Mouse (Mus musculus) forebrain, postnatal 0 days (tissue): ENCODE data around the gene Dner. TPM values are rescaled to one million over a fixed set of nuclear protein-coding genes. Genes with fewer than 3 reads are reported as not detected.
A peak's percentile ranks its signal among the peaks of the same experiment; 100 is the strongest.

Experiments used
- ATAC-seq: fragments of 200-750 bp; cut with Nextera tagmentation; 2 replicates; pipeline ENCODE4 v1.8.0; 2017; ENCODE audit warnings: mild to moderate bottlenecking, moderate library complexity
- DNase-seq: peaks from one replicate; pipeline ENCODE4 v3.0.0-alpha.2; 2015
- H3K27ac ChIP-seq: fragments of 300-500 bp; sonication (generic); 2 replicates; pipeline ENCODE4 v1.5.1; 2014; ENCODE audit warnings: low read depth, mild to moderate bottlenecking, antibody characterized with exemption, low read length, moderate library complexity, mixed read lengths
- H3K27me3 ChIP-seq: fragments of 300-500 bp; sonication (generic); 2 replicates; pipeline ENCODE4 v1.6.1; 2014; ENCODE audit warnings: mild to moderate bottlenecking, low read length, mixed read lengths; ENCODE audit not compliant: insufficient read depth
- H3K36me3 ChIP-seq: fragments of 300-500 bp; sonication (generic); 2 replicates; pipeline ENCODE4 v1.6.1; 2014; ENCODE audit warnings: mild to moderate bottlenecking, moderate library complexity; ENCODE audit not compliant: insufficient read depth
- H3K4me1 ChIP-seq: fragments of 300-500 bp; sonication (generic); 2 replicates; pipeline ENCODE4 v1.6.1; 2014; ENCODE audit warnings: antibody characterized with exemption; ENCODE audit not compliant: insufficient read depth
- H3K4me2 ChIP-seq: fragments of 300-500 bp; sonication (generic); 2 replicates; pipeline ENCODE4 v1.6.1; 2014; ENCODE audit warnings: low read depth, mild to moderate bottlenecking, moderate library complexity
- H3K4me3 ChIP-seq: fragments of 300-500 bp; sonication (generic); 2 replicates; pipeline ENCODE4 v1.5.1; 2014; ENCODE audit warnings: low read depth, low read length, mixed read lengths
- H3K9ac ChIP-seq: fragments of 300-500 bp; sonication (generic); 2 replicates; pipeline ENCODE4 v1.6.1; 2014; ENCODE audit warnings: mild to moderate bottlenecking
- H3K9me3 ChIP-seq: fragments of 300-500 bp; sonication (generic); 2 replicates; pipeline ENCODE4 v1.6.1; 2016; ENCODE audit warnings: low read length
- CTCF ChIP-seq: sonication (generic); IDR thresholded peaks from 2 replicates; pipeline ENCODE4 v1.5.1; 2016; ENCODE audit warnings: antibody characterized with exemption, control low read depth, low read depth
- WGBS: fragments of 180-500 bp; shearing (Covaris S2); extraction: QIAGEN DNeasy Blood & Tissue Kit; methylation state at CpG from one replicate; pipeline ENCODE4 v1.1.7; 2014; 5-methylcytosine and 5-hydroxymethylcytosine counted together
- polyA plus RNA-seq: library from polyadenylated mRNA; unstranded; fragments of >200 nt; fragmentation: Nextera tagmentation; extraction: Ambion mirVana; gene quantifications from 2 replicates; pipeline ENCODE4 v1.2.1, GENCODE M21; 2015
- total RNA-seq: library from RNA; depleted of rRNA; stranded (reverse); fragments of >200 nt; gene quantifications from 2 replicates; pipeline ENCODE4 v1.2.3, GENCODE M21; 2014

Dner gene
- total and polyA plus RNA-seq, 2 experiments from 2014 or later: 265 to 295 TPM

- Histone ChIP-seq H3K9me3 (no peaks in the 10 kb centered on the region), H3K9ac (no peak overlapping the region), H3K27me3 (no peaks in the 10 kb centered on the region), H3K4me1 (no peaks in the 10 kb centered on the region), H3K27ac (no peak overlapping the region), H3K4me3 (no peak overlapping the region), H3K4me2 (no peak overlapping the region), H3K36me3 (no peaks in the 10 kb centered on the region)
- 76% methylated on average over 1 of the region's 1 CpGs for WGBS
- TF ChIP-seq CTCF: no peak
- ATAC-seq: no peak
- DNase-seq: no peak
These were observed 263.7 kb downstream of the Dner start for GRCm38 (mm10) chr1:84432311-84432710.

- no peak for DNase-seq
- no peak for ATAC-seq
- Histone ChIP-seq H3K4me2 (no peak overlapping the region), H3K27me3 (no peaks in the 10 kb centered on the region), H3K9ac (no peak overlapping the region), H3K4me3 (no peak overlapping the region), H3K9me3 (no peaks in the 10 kb centered on the region), H3K36me3 (no peaks in the 10 kb centered on the region), H3K27ac (no peak overlapping the region), H3K4me1 (no peaks in the 10 kb centered on the region)
- 84% methylated on average over 1 of the region's 1 CpGs for WGBS
- TF ChIP-seq CTCF: no peak
These were observed 267.7 kb downstream of the Dner start for GRCm38 (mm10) chr1:84428331-84428730.

- Histone ChIP-seq H3K36me3 (no peaks in the 10 kb centered on the region), H3K4me3 (no peak overlapping the region), H3K9ac (no peak overlapping the region), H3K9me3 (no peaks in the 10 kb centered on the region), H3K27ac (no peak overlapping the region), H3K4me1 (no peaks in the 10 kb centered on the region), H3K4me2 (no peak overlapping the region), H3K27me3 (no peaks in the 10 kb centered on the region)
- ATAC-seq: peak; percentile 83
- TF ChIP-seq CTCF: no peak
- WGBS: 65% methylated on average over 11 of the region's 11 CpGs
- DNase-seq: no peak
These were observed 268.3 kb downstream of the Dner start for GRCm38 (mm10) chr1:84427757-84428156.

DNA sequence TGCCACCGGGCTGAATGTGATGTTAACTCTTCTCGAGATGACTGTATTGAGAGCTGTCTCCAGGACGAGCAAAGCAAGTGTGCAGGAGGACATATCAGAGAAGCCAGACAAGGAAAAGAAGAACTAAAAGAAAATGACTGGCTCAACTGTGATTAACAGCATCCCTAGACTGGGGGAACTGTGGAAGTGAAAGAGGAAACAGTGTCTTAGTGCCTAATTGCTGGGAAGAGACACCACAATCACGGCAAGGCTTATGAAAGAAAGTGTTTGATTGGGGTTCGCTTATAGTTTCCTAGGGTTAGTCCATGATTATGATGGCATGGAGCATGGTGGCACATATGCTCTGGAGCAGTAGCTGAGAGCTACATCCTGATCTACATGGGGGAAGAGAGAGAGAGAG, 269.3 kb downstream of the Dner start:
- Histone ChIP-seq H3K27ac (no peak overlapping the region), H3K9me3 (no peaks in the 10 kb centered on the region), H3K9ac (no peak overlapping the region), H3K27me3 (no peaks in the 10 kb centered on the region), H3K4me2 (no peak overlapping the region), H3K4me3 (no peak overlapping the region), H3K36me3 (no peaks in the 10 kb centered on the region), H3K4me1 (no peaks in the 10 kb centered on the region)
- ATAC-seq (no peak), DNase-seq (no peak)
- WGBS: 84% methylated on average over 5 of the region's 5 CpGs
- TF ChIP-seq CTCF: no peak

- ATAC-seq: no peak; the same call in 1 of the 2 replicates
- no peaks in the 10 kb centered on the region for H3K36me3 ChIP-seq
- no peak overlapping the region for H3K4me3 ChIP-seq
- no peaks in the 10 kb centered on the region for H3K27me3 ChIP-seq
- H3K9me3 ChIP-seq: no peaks in the 10 kb centered on the region
- DNase-seq: no peak
- no peak overlapping the region for H3K4me2 ChIP-seq
- no peak overlapping the region for H3K9ac ChIP-seq
- no peak overlapping the region for H3K27ac ChIP-seq
- no peaks in the 10 kb centered on the region for H3K4me1 ChIP-seq
- 48% methylated on average over 2 of the region's 2 CpGs for WGBS
- TF ChIP-seq CTCF: no peak
These were observed 273.1 kb downstream of the Dner start for GRCm38 (mm10) chr1:84422881-84423280.

GRCm38 (mm10) chr1:84421845-84422244, 274.2 kb downstream of the Dner start:
- ATAC-seq (no peak), DNase-seq (no peak)
- WGBS: 79% methylated on average over 1 of the region's 1 CpGs
- H3K4me2 ChIP-seq: no peak overlapping the region
- no peaks in the 10 kb centered on the region for H3K4me1 ChIP-seq
- H3K27ac ChIP-seq: no peak overlapping the region
- no peak overlapping the region for H3K9ac ChIP-seq
- no peaks in the 10 kb centered on the region for H3K9me3 ChIP-seq
- H3K27me3 ChIP-seq: no peaks in the 10 kb centered on the region
- H3K36me3 ChIP-seq: no peaks in the 10 kb centered on the region
- no peak overlapping the region for H3K4me3 ChIP-seq
- no peak for TF ChIP-seq CTCF

DNA sequence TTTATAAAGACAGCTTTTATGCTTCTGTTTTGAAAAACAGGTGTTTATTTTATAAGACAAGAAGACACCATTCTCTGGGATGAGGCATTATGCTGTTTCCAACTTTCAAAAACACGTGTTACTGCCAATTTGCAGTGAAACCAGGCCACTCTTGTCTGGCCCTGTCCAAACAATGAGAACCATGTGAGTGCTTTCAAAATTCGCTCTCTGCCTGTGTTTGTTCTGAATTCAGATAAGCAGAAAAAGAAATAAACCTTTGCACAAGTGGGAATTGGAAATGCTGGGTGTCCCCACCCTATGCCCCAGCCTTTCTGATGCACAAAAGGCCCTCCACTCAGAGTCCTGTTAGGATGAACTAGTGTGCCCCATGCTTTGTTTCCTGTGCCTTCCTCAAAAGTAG, 276.6 kb downstream of the Dner start:
- H3K36me3 ChIP-seq: no peaks in the 10 kb centered on the region
- H3K4me2 ChIP-seq: no peak overlapping the region
- 33% methylated on average over 2 of the region's 2 CpGs for WGBS
- H3K4me1 ChIP-seq: no peaks in the 10 kb centered on the region
- H3K4me3 ChIP-seq: no peak overlapping the region
- no peaks in the 10 kb centered on the region for H3K27me3 ChIP-seq
- H3K27ac ChIP-seq: no peak overlapping the region
- H3K9ac ChIP-seq: no peak overlapping the region
- ATAC-seq (no peak), DNase-seq (no peak)
- no peaks in the 10 kb centered on the region for H3K9me3 ChIP-seq
- TF ChIP-seq CTCF: no peak

GRCm38 (mm10) chr1:84418511-84418910, 277.5 kb downstream of the Dner start:
- WGBS: 34% methylated on average over 9 of the region's 9 CpGs
- Histone ChIP-seq H3K4me3 (no peak overlapping the region), H3K36me3 (no peaks in the 10 kb centered on the region), H3K9me3 (no peaks in the 10 kb centered on the region), H3K9ac (no peak overlapping the region), H3K4me2 (no peak overlapping the region), H3K27ac (no peak overlapping the region), H3K4me1 (no peaks in the 10 kb centered on the region), H3K27me3 (no peaks in the 10 kb centered on the region)
- DNase-seq (no peak), ATAC-seq (no peak)
- TF ChIP-seq CTCF: no peak
